Mouse (Mus musculus): ENCODE measurements around the gene Map4k3. TPM values are rescaled to one million over a fixed set of nuclear protein-coding genes. Genes with fewer than 3 reads are reported as not detected.

The Map4k3 gene
- total RNA-seq, 2 experiments from 2014 or later: 1.6 to 3.3 TPM

GRCm38 (mm10) chr17:80645694-80646034 is 82.6 kb downstream of the Map4k3 start:
- ATAC-seq (replicated peaks; ENCODE audit: low FRiP score, low TSS enrichment, poor library complexity, severe bottlenecking): no peak

GRCm38 (mm10) chr17:80644983-80645693 is 83.1 kb downstream of the Map4k3 start:
- ATAC-seq (replicated peaks; ENCODE audit: low FRiP score, low TSS enrichment, poor library complexity, severe bottlenecking): no peak

- no peak for ATAC-seq (replicated peaks; ENCODE audit: low FRiP score, low TSS enrichment, poor library complexity, severe bottlenecking)
These were observed 83.7 kb downstream of the Map4k3 start for GRCm38 (mm10) chr17:80644567-80644966.

GRCm38 (mm10) chr17:80638121-80638520 is 90.2 kb downstream of the Map4k3 start:
- no peak for ATAC-seq (replicated peaks; ENCODE audit: low FRiP score, low TSS enrichment, poor library complexity, severe bottlenecking)

GRCm38 (mm10) chr17:80635794-80636193 is 92.5 kb downstream of the Map4k3 start:
- ATAC-seq (replicated peaks; ENCODE audit: low FRiP score, low TSS enrichment, poor library complexity, severe bottlenecking): no peak

DNA sequence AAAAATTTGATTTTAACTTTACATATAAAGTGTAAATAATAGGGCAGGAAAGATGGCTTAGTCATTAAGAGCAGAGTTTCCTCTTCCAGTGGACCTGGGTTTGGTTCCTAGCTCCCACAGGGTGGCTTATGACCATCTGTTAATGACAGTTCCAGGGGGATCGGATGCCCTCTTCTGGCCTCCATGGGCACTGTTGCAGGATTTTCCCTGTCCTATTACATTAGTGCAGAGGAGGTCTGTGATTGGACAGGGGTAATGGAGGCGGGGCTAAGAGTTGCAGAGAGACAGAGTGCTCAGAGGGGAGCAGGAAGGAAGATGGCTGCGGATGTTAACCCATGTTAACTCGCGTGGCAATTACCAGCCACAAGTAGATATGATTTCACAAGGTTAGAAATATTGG is 95.4 kb downstream of the Map4k3 start:
- ATAC-seq (replicated peaks; ENCODE audit: low FRiP score, low TSS enrichment, poor library complexity, severe bottlenecking): no peak

DNA sequence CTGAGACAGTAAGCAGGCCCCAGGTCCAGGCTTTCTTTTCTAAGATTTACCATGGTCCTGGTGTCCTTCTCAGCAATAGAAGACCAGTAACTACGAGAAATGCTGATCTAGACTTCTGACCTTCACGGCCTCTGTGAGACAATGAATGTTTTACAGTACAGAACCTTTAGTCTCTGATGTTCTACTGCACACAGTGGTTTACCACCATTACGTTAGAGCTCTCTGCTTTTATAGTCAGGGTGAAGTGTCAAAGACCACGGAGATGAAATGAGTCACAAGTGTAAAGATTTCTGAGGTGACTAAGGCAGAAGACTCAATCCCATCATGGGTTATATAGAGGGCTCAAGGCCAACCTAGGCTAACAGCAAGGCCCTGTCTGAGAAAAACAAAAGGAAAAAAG is 95.9 kb downstream of the Map4k3 start:
- ATAC-seq (replicated peaks; ENCODE audit: low FRiP score, low TSS enrichment, poor library complexity, severe bottlenecking): no peak

- no peak for ATAC-seq (replicated peaks; ENCODE audit: low FRiP score, low TSS enrichment, poor library complexity, severe bottlenecking)
These were observed 97.3 kb downstream of the Map4k3 start for GRCm38 (mm10) chr17:80631028-80631427.

- no peak for ATAC-seq (replicated peaks; ENCODE audit: low FRiP score, low TSS enrichment, poor library complexity, severe bottlenecking)
These were observed 103.3 kb downstream of the Map4k3 start for GRCm38 (mm10) chr17:80624979-80625378.

- no peak for ATAC-seq (replicated peaks; ENCODE audit: low FRiP score, low TSS enrichment, poor library complexity, severe bottlenecking)
These were observed 106.6 kb downstream of the Map4k3 start for GRCm38 (mm10) chr17:80621691-80622090.

GRCm38 (mm10) chr17:80620786-80621423 is 107.4 kb downstream of the Map4k3 start:
- ATAC-seq (replicated peaks; ENCODE audit: low FRiP score, low TSS enrichment, poor library complexity, severe bottlenecking): peak; percentile 99

- ATAC-seq (replicated peaks; ENCODE audit: low FRiP score, low TSS enrichment, poor library complexity, severe bottlenecking): no peak
These were observed 108.7 kb downstream of the Map4k3 start for GRCm38 (mm10) chr17:80619556-80619955.

GRCm38 (mm10) chr17:80618890-80619289 is 109.4 kb downstream of the Map4k3 start:
- ATAC-seq (replicated peaks; ENCODE audit: low FRiP score, low TSS enrichment, poor library complexity, severe bottlenecking): no peak

DNA sequence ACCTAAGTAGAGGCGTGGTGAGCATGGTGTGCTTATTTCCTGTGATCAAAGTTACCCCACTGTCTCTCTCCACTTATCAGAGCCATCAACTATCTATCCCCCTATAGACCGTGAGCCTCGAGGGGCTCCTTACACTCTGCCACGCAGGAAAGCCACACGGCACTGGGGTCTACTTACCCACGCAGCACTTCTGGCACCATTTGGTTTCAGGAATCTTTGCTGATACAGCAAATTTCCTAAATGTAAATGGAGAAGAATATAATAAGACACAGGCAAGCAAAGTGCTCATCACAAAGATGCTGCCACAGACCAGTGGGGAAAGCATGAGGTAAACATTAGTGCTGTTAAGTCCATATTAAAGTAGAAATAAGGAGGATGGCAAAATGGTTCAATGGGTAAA is 124.5 kb downstream of the Map4k3 start:
- ATAC-seq (replicated peaks; ENCODE audit: low FRiP score, low TSS enrichment, poor library complexity, severe bottlenecking): no peak

- no peak for ATAC-seq (replicated peaks; ENCODE audit: low FRiP score, low TSS enrichment, poor library complexity, severe bottlenecking)
These were observed 125.1 kb downstream of the Map4k3 start for GRCm38 (mm10) chr17:80603079-80603625.

DNA sequence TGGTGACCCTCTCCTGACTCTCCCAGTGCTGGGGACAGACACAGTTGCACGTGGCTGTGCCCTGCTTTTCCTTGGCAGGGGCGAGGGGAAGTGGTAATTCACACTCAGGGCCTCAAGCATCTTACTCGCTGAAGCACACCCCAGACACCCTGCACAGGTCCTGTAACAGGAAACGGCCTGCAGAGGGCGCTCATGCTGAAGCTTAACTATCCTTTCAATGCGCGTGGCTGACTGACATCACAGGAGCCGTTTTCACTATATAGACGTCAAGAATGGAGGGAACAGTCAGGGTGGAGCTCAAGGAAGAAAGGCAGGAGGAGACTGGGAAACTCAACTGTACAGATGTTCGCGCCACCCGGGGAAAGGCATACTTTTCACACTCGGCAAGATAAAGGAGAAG is 126.9 kb downstream of the Map4k3 start:
- ATAC-seq (replicated peaks; ENCODE audit: low FRiP score, low TSS enrichment, poor library complexity, severe bottlenecking): peak; percentile 68

DNA sequence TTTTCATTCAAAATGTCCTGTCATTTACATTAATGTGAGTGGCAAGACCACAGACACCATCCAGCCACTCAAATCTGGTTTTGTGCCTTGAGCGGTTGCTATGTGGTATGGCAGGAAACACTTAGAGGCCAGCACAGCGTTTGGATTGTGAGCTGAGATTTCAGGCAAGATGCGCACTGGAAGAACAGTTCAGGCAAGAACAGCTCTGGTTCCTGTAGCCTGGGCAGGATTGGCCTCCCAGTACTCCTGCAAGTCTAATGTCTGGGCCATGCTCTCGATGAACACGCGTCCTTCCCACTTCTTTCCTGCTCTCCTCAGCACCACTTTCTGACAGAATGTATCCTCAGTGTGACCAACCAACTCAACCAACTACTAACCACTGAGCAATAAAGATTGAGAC is 145.2 kb downstream of the Map4k3 start:
- ATAC-seq (replicated peaks; ENCODE audit: low FRiP score, low TSS enrichment, poor library complexity, severe bottlenecking): no peak

DNA sequence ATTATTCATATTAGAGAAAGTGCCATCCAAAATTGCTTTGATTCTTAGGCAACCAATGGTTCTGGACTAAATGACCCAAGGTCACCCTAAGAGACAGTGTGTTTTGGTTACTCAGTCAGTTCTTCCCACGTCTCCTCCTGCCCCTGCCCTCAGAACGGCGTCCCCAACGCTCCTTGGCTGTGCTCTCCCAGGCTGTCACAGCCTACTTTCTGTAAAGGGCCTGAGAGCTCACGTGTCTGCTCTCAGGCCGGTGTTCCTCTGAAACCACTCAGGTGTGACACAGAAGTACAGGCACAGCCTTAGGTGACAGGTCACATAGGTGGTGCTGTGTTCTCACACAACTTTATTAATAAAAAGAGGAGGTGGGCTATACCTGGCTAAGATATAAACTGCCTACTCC is 148.4 kb downstream of the Map4k3 start:
- ATAC-seq (replicated peaks; ENCODE audit: low FRiP score, low TSS enrichment, poor library complexity, severe bottlenecking): no peak

DNA sequence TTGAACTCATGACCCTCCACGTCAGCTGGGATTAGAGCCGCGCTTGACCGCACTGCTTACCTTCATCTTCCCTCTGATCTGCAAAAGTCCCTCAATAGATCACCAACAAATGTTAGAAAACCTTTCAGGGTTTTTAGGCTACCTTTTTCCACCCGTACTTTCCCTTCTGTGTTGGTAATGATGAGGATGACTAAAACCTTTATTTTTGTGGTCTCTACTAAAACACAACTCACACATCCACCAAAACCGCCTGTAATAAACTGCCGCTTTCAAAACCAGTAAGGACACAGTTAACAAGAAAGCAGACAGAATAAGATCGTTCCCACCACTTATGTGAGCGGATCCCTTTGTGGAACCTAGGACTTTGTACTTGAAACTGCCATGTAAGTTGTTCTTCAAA is 149.2 kb downstream of the Map4k3 start:
- ATAC-seq (replicated peaks; ENCODE audit: low FRiP score, low TSS enrichment, poor library complexity, severe bottlenecking): no peak

GRCm38 (mm10) chr17:80578041-80578440 is 150.2 kb downstream of the Map4k3 start:
- ATAC-seq (replicated peaks; ENCODE audit: low FRiP score, low TSS enrichment, poor library complexity, severe bottlenecking): no peak

DNA sequence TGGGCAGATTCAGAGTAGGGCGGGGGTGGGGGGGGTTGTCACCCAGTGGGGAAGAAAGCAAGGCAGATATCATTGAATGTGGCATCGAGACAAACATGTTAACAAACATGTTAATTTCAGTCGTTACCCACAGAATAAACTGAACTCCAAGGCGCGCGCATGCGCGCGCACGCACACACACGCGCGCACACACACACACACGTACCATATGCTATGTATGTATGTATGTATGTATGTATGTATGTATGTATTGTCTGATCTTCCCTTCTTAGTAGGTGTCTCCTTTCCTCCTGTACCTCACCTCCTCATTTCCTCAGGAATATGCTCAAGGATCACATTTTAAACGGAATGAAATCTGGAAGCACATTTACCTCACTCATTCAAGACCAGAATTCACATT is 150.6 kb downstream of the Map4k3 start, which contains the start of gene Cdkl4:
Cdkl4 (minus strand) TSS at position 175 of the 400 bp plus-strand sequence.
- no peak for ATAC-seq (replicated peaks; ENCODE audit: low FRiP score, low TSS enrichment, poor library complexity, severe bottlenecking)
